Mouse (Mus musculus) left cerebral cortex, postnatal 10 days (tissue): Measurements from ENCODE around the gene Camta2. TPM values are rescaled to one million over a fixed set of nuclear protein-coding genes. Genes with fewer than 3 reads are reported as not detected.
A peak's percentile ranks its signal among the peaks of the same experiment; 100 is the strongest.

ENCODE experiments used
- DNase-seq, 2 experiments: peaks; one replicate each; pipeline ENCODE4 v3.0.0; 2021 to 2022; ENCODE audit warnings: low spot score in 2 of 2, mixed read lengths in 1 of 2; ENCODE audit errors: extremely low spot score in 1 of 2
- intact Hi-C: fragments of 180-260 bp; cut with DNase I; formaldehyde crosslinking; loops from one replicate; pipeline ENCODE4 v1.15.1; 2025
- total RNA-seq, 2 experiments: library from RNA; stranded (reverse); gene quantifications; 2 replicates each; pipeline ENCODE4 v1.2.3; 2021

Camta2 gene
- total RNA-seq, 2 experiments from 2014 or later: 151 to 152 TPM

- peak in 1 of 2 experiments; percentile 89 for DNase-seq
- intact Hi-C loops: no loop called here
Observed at GRCm38 (mm10) chr11:70654198-70654922, 33.5 kb downstream of the Camta2 start, which contains the start of gene Pfn1. TSS of gene Pfn1 (minus strand) at chr11:70654644.

- peak in 1 of 2 experiments; percentile 83 for DNase-seq
- intact Hi-C loops: no loop called here
Observed at GRCm38 (mm10) chr11:70653345-70654197, 34.3 kb downstream of the Camta2 start.

GRCm38 (mm10) chr11:70652884-70653344, 35.0 kb downstream of the Camta2 start:
- intact Hi-C loops: no loop called here
- no peak for DNase-seq

GRCm38 (mm10) chr11:70652029-70652883, 35.6 kb downstream of the Camta2 start:
- DNase-seq: no peak
- intact Hi-C loops: no loop called here

GRCm38 (mm10) chr11:70651391-70651790, 36.5 kb downstream of the Camta2 start:
- DNase-seq: no peak
- intact Hi-C loops: no loop called here

- no peak for DNase-seq
- intact Hi-C loops: no loop called here
Observed at GRCm38 (mm10) chr11:70650322-70651175, 37.4 kb downstream of the Camta2 start.

- DNase-seq: no peak
- intact Hi-C loops: no loop called here
Observed at GRCm38 (mm10) chr11:70649185-70649734, 38.6 kb downstream of the Camta2 start.

GRCm38 (mm10) chr11:70648512-70648911, 39.4 kb downstream of the Camta2 start:
- DNase-seq: no peak
- intact Hi-C loops: no loop called here

GRCm38 (mm10) chr11:70647716-70648420, 40.0 kb downstream of the Camta2 start:
- intact Hi-C loops: no loop called here
- peak in 1 of 2 experiments; percentile 66 for DNase-seq

- intact Hi-C loops: no loop called here
- DNase-seq: peak; percentile 96 to 99
Observed at GRCm38 (mm10) chr11:70646691-70647650, 40.9 kb downstream of the Camta2 start, which contains the start of the genes Rnf167 and Slc25a11. TSS of gene Rnf167 (plus strand) at chr11:70647235. TSS of gene Slc25a11 (minus strand) at chr11:70647479.

GRCm38 (mm10) chr11:70646259-70646555, 41.7 kb downstream of the Camta2 start:
- DNase-seq: peak in 1 of 2 experiments; percentile 53
- intact Hi-C loops: no loop called here

- DNase-seq: no peak
- intact Hi-C loops: no loop called here
Observed at GRCm38 (mm10) chr11:70645461-70646258, 42.2 kb downstream of the Camta2 start.

GRCm38 (mm10) chr11:70644564-70645103, 43.3 kb downstream of the Camta2 start:
- intact Hi-C loops: no loop called here

GRCm38 (mm10) chr11:70643051-70643450, 44.9 kb downstream of the Camta2 start:
- intact Hi-C loops: no loop called here
- no peak for DNase-seq

More at GRCm38 (mm10) chr11:70644564-70645103, 43.3 kb downstream of the Camta2 start:
- DNase-seq: no peak

- intact Hi-C loops: no loop called here
- DNase-seq: no peak
Observed at GRCm38 (mm10) chr11:70641241-70641640, 46.7 kb downstream of the Camta2 start.
